Mouse (Mus musculus) induced T-regulatory cell, adult 2 months (primary cell): ENCODE measurements around the gene Wsb1.

Source experiments
- DNase-seq: peaks from one replicate; pipeline ENCODE4 v3.0.0-alpha.2; 2012; ENCODE audit warnings: low read depth

Gene Wsb1

DNA sequence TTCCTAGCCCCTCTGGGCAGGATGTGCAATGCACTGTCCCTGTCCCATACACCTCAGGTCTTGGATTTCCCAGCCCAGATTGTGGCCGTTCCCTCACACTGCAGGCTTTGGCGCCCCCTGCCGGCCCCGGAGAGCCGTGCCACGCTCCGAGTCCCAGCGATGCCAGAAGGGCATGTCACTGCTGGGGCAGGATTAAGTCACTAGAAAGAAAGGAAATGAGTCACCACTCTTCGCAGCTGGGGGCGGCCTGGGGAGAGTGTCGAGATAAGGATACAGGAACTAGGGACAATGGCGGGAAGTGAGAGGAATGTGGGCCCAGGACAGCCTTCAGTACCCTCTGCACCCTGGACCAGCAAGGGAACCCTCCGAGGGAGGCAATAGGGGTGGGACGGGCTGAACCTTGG lies 40.5 kb downstream of the Wsb1 start:
- DNase-seq, result peak; percentile 88

DNA sequence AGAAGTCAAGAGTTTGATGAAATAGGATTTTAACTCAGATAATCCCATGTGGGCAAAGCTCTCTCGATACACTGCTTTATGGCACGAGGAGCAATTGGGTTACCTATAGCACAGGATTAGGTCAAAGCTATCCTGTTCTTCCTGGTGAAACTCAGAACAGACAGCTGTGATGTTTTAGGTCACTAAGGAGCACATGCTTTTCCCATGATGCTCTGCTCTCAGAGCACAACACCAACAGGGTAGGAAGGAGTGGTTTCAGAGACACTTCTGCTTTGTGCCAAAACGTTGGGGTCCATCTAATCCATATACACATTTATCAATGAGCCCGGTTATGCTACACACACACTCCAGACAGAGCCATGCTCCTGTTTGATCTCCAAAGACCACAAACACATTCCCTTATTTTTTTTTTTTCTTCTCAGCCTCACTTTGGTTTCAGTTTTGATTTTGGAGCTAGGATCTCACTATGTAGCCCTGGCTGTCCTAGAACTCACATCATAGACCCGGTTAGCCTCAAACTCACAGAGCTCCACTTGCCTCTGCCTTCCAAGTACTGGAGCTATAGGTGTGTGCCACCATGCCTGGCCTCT lies 44.5 kb downstream of the Wsb1 start:
- peak; percentile 43 for DNase-seq

- no peak for DNase-seq
These were observed 45.4 kb downstream of the Wsb1 start for GRCm38 (mm10) chr11:79209113-79209512.

DNA sequence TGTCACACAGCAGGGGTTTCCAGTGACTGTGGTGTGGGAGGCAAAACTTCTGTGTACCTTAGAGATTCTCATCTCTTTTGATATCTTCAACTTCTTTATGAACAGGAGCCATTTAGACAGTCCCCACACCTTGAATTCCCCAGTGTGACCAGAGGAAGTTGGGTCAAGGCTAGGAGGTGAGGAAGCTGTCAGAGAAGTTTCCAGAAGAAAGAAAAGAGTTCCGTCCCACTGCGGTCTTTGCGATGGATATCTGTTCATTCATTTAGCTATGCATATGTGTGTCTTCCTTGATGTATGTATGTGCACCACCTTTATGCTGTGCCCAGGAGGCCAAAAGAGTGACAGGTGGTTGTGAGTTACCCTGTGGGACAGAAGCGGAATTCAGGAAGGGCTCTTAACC lies 46.0 kb downstream of the Wsb1 start:
- DNase-seq, result peak; percentile 66

GRCm38 (mm10) chr11:79207691-79208090 lies 46.8 kb downstream of the Wsb1 start:
- DNase-seq, result peak; percentile 78

- DNase-seq, result no peak
These were observed 50.0 kb downstream of the Wsb1 start for GRCm38 (mm10) chr11:79204444-79204843.

GRCm38 (mm10) chr11:79200502-79200901 lies 54.0 kb downstream of the Wsb1 start:
- DNase-seq, result no peak

- no peak for DNase-seq
These were observed 55.9 kb downstream of the Wsb1 start for GRCm38 (mm10) chr11:79198562-79198961.

- DNase-seq, result peak; percentile 66
These were observed 56.6 kb downstream of the Wsb1 start for GRCm38 (mm10) chr11:79197846-79198235.

DNA sequence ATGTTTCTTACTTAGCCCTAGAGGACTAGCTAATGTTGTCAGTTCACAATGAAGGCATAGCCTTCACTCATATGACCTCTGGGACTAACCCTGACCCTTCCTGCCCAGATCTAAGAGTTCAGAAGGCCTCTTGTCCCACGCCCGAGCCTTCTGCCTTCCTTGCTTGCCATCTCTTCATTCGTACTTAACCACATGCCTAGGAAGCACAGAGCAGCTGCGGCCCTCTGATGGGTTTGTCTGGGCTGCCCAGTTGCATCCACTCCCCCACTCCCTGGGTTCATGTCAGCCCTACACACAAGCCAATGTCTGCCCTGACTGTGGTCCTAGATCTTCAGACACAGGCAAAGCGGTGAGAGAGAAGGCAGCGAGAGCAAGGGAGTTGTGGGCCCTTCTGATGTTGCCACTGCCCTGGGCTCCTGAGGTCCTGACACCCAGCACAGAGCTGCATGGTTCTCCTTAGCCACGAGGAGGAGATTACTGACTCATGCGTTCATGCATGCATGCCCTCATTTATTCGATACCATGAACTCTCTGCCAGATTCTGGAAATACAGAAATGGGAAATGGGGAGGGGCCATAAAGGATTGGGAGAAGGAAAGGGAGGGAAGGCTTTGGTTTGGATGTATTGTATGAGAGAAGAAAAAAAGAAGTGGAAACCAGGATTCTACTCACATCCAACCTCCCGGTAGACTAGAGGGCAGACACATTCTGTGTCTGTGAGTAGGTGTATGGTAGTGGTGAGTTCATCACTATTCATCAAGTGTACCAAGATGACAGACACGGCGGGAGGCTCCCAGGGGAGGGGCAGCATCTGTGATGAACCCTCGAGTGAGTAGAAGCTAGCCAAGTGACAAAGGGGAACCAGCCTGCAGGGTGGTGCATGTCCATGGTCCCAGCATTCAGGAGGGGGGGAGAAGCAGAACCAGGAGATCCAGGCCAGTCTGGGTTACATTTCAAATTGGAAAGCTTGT lies 57.3 kb downstream of the Wsb1 start:
- DNase-seq, result no peak

GRCm38 (mm10) chr11:79196196-79196869 lies 58.1 kb downstream of the Wsb1 start:
- DNase-seq, result no peak

GRCm38 (mm10) chr11:79192176-79192575 lies 62.3 kb downstream of the Wsb1 start:
- peak; percentile 82 for DNase-seq

GRCm38 (mm10) chr11:79191214-79191613 lies 63.3 kb downstream of the Wsb1 start:
- no peak for DNase-seq

- DNase-seq, result no peak
These were observed 64.2 kb downstream of the Wsb1 start for GRCm38 (mm10) chr11:79190257-79190656.
